ENCODE assay signal across 22 mouse cellular contexts in the genomic region with DNA sequence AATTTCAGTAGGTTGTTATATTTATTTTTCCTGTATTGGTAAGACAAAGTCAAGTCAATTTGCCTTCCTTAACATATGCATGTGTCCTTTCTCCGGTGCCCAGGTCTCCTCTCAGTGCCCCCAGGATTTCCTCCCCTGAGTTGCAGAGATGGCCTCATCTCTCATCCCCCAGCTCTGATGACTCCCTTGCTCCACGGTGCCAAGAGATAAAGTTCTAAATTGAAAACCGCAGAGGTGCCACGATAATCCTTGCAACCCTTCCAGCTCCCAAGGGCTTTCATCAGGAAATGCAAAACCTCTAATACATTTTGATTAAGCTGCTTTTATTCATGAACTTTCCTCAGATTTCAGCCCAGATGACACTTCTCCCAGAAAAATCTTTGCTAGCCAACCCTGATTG. TPM values are rescaled to one million over a fixed set of nuclear protein-coding genes. Genes with fewer than 3 reads are reported as not detected.
DNase-seq lines count a peak whose midpoint lies in the region; ATAC-seq lines count a peak whose summit lies in the region.
"Had no signal": no experiment of that assay in that cellular context is flagged by ENCODE, and none has a peak within 500 bp of the region (broad histone marks: within the 10 kb centered on the region; RNA-seq: fewer than 3 reads in every experiment).

No protein-coding gene starts in this region.

- H3K36me3 ChIP-seq in heart, embryonic 11.5 days (ENCODE audit: control insufficient read depth, insufficient read depth, low read length): no peaks in the 10 kb centered on the region
- no peaks in the 10 kb centered on the region for H3K36me3 ChIP-seq in heart, embryonic 13.5 days
- no peaks in the 10 kb centered on the region for H3K36me3 ChIP-seq in heart, embryonic 16.5 days (ENCODE audit: control insufficient read depth, insufficient read depth)
- H3K36me3 ChIP-seq: embryonic facial prominence, embryonic 12.5 days; hindbrain, embryonic 10.5 days; intestine, embryonic 15.5 days had no signal

- WGBS in heart, embryonic 11.5 days (ENCODE audit: insufficient replicate concordance): 24% methylated on average over 4 of the region's 4 CpGs
- WGBS in heart, embryonic 13.5 days: 9% methylated on average over 4 of the region's 4 CpGs
- WGBS in heart, embryonic 16.5 days: 14% methylated on average over 4 of the region's 4 CpGs

- peak; percentile 93 for DNase-seq in heart, adult 11 months
- no peak for DNase-seq in heart, adult 9 months (ENCODE audit: low spot score in 2 of 2)
- no peak for DNase-seq in heart, postnatal 4 days
- no peak for DNase-seq in thymus, postnatal 10 days (ENCODE audit: low spot score in 2 of 2)
- DNase-seq: adrenal gland, postnatal 10 days; cerebellum, adult 11 months; cerebellum, adult 8-10 months; cerebellum, postnatal 14 days; embryo, embryonic 11 days; forebrain, postnatal 0 days; gastrocnemius, postnatal 14 days; kidney, adult 18-20 months had no signal

- H3K9me3 ChIP-seq in heart, embryonic 11.5 days (replicated peaks; ENCODE audit: control insufficient read depth, low read length): no peaks in the 10 kb centered on the region
- H3K9me3 ChIP-seq in heart, embryonic 13.5 days: no peaks in the 10 kb centered on the region
- H3K9me3 ChIP-seq in heart, embryonic 16.5 days (replicated peaks; ENCODE audit: control insufficient read depth, low read length): no peaks in the 10 kb centered on the region
- H3K9me3 ChIP-seq: embryonic facial prominence, embryonic 12.5 days; forebrain, embryonic 13.5 days; hindbrain, embryonic 10.5 days; intestine, embryonic 15.5 days had no signal

- H3K4me2 ChIP-seq in heart, embryonic 11.5 days: peak overlapping the region; percentile 29
- peak overlapping the region; percentile 55 for H3K4me2 ChIP-seq in heart, embryonic 13.5 days
- H3K4me2 ChIP-seq in heart, embryonic 16.5 days (ENCODE audit: low read depth, low read length): peak overlapping the region; percentile 41
- H3K4me2 ChIP-seq: embryonic facial prominence, embryonic 12.5 days; forebrain, embryonic 13.5 days; hindbrain, embryonic 14.5 days; intestine, embryonic 15.5 days had no signal

- ATAC-seq in heart, embryonic 11.5 days (replicated peaks; ENCODE audit: insufficient number of reproducible peaks, low FRiP score, low TSS enrichment): no peak
- no peak for ATAC-seq in heart, embryonic 13.5 days (ENCODE audit: extremely low read depth, insufficient number of reproducible peaks, low FRiP score, low TSS enrichment)
- no peak for ATAC-seq in heart, embryonic 16.5 days (replicated peaks; ENCODE audit: extremely low read depth, insufficient read depth, low FRiP score)
- ATAC-seq: forebrain, embryonic 13.5 days; forebrain, postnatal 0 days; intestine, embryonic 15.5 days had no signal

- no peak overlapping the region for H3K4me3 ChIP-seq in heart, embryonic 11.5 days (ENCODE audit: low read depth, low read length)
- H3K4me3 ChIP-seq in heart, embryonic 13.5 days: peak overlapping the region; percentile 4; the same call in 1 of the 2 replicates
- no peak overlapping the region for H3K4me3 ChIP-seq in heart, embryonic 16.5 days (ENCODE audit: low read length)
- H3K4me3 ChIP-seq: embryonic facial prominence, embryonic 12.5 days; forebrain, embryonic 13.5 days; hindbrain, embryonic 10.5 days; intestine, embryonic 15.5 days had no signal

- peak overlapping the region; percentile 46 for H3K27ac ChIP-seq in heart, embryonic 11.5 days (ENCODE audit: low read depth, low read length)
- H3K27ac ChIP-seq in heart, embryonic 13.5 days (replicated peaks): peak overlapping the region; percentile 84
- H3K27ac ChIP-seq in heart, embryonic 16.5 days (ENCODE audit: low read length): peak overlapping the region; percentile 81
- H3K27ac ChIP-seq: embryonic facial prominence, embryonic 12.5 days; forebrain, embryonic 13.5 days; hindbrain, embryonic 10.5 days; hindbrain, embryonic 14.5 days; intestine, embryonic 15.5 days had no signal

- no peaks in the 10 kb centered on the region for H3K27me3 ChIP-seq in heart, embryonic 11.5 days (ENCODE audit: control insufficient read depth, insufficient read depth, low read length)
- no peaks in the 10 kb centered on the region for H3K27me3 ChIP-seq in heart, embryonic 13.5 days (replicated peaks)
- no peaks in the 10 kb centered on the region for H3K27me3 ChIP-seq in heart, embryonic 16.5 days (ENCODE audit: control insufficient read depth, insufficient read depth, low read length)
- H3K27me3 ChIP-seq: embryonic facial prominence, embryonic 12.5 days; forebrain, embryonic 13.5 days; intestine, embryonic 15.5 days had no signal

- H3K9ac ChIP-seq in heart, embryonic 11.5 days (ENCODE audit: low read depth, low read length): no peak overlapping the region
- no peak overlapping the region for H3K9ac ChIP-seq in heart, embryonic 13.5 days
- no peak overlapping the region for H3K9ac ChIP-seq in heart, embryonic 16.5 days (ENCODE audit: low read length)
- H3K9ac ChIP-seq: embryonic facial prominence, embryonic 12.5 days; forebrain, embryonic 13.5 days; forebrain, postnatal 0 days; hindbrain, embryonic 14.5 days; intestine, embryonic 15.5 days had no signal

- H3K4me1 ChIP-seq in heart, embryonic 11.5 days (ENCODE audit: control insufficient read depth, insufficient read depth, low read length): peaks cover 27% of the 10 kb centered on the region
- peaks cover 84% of the 10 kb centered on the region for H3K4me1 ChIP-seq in heart, embryonic 13.5 days
- H3K4me1 ChIP-seq in heart, embryonic 16.5 days (ENCODE audit: control insufficient read depth, insufficient read depth, low read length): peaks cover 27% of the 10 kb centered on the region
- H3K4me1 ChIP-seq: embryonic facial prominence, embryonic 12.5 days; forebrain, embryonic 13.5 days; hindbrain, embryonic 10.5 days; intestine, embryonic 15.5 days had no signal

RNA-seq across cellular contexts. Expression of gene Hmcn1, which starts 8.3 kb away (rescaled TPM):
- 18.0 and 24.8 TPM in 2 replicates for polyA plus RNA-seq in heart, embryonic 11.5 days (2014; fragmentation: Nextera tagmentation; extraction: Ambion mirVana)
- total RNA-seq in heart, postnatal 4 days (2021): 10 to 100 TPM; 76.6 to 87.1 TPM
- 18.7 and 19.0 TPM in 2 replicates for polyA plus RNA-seq in heart, embryonic 13.5 days (2015; fragmentation: Nextera tagmentation; extraction: Ambion mirVana)
- polyA plus RNA-seq in heart, embryonic 16.5 days (2015; fragmentation: Nextera tagmentation; extraction: Ambion mirVana): 18.1 and 20.7 TPM in 2 replicates
- total RNA-seq: common myeloid progenitor, adult 5-6 weeks; MEL had no signal
